Mouse (Mus musculus) kidney, postnatal 0 days (tissue): ENCODE data around the gene Gimap9. TPM values are rescaled to one million over a fixed set of nuclear protein-coding genes. Genes with fewer than 3 reads are reported as not detected.

Experiments
- ATAC-seq: fragments of 200-750 bp; cut with Nextera tagmentation; replicated peaks from 2 replicates; pipeline ENCODE4 v1.8.0; 2017; ENCODE audit warnings: low read depth, moderate number of reproducible peaks, moderate TSS enrichment, moderate library complexity; ENCODE audit not compliant: low FRiP score
- DNase-seq: peaks from one replicate; pipeline ENCODE4 v3.0.0-alpha.2; 2016; ENCODE audit warnings: low spot score
- H3K27ac ChIP-seq: fragments of 300-500 bp; sonication (generic); 2 replicates; pipeline ENCODE4 v1.5.1; 2014; ENCODE audit warnings: mild to moderate bottlenecking
- H3K27me3 ChIP-seq: fragments of 300-500 bp; sonication (generic); 2 replicates; pipeline ENCODE4 v1.6.1; 2014; ENCODE audit warnings: low read length, mixed read lengths; ENCODE audit not compliant: insufficient read depth
- H3K36me3 ChIP-seq: fragments of 300-500 bp; sonication (generic); 2 replicates; pipeline ENCODE4 v1.6.1; 2014; ENCODE audit warnings: low read length, mixed read lengths; ENCODE audit not compliant: insufficient read depth
- H3K4me1 ChIP-seq: fragments of 300-500 bp; sonication (generic); replicated peaks from 2 replicates; pipeline ENCODE4 v1.6.1; 2014; ENCODE audit warnings: antibody characterized with exemption, low read length, mixed read lengths; ENCODE audit not compliant: insufficient read depth
- H3K4me2 ChIP-seq: fragments of 300-500 bp; sonication (generic); 2 replicates; pipeline ENCODE4 v1.6.1; 2014; ENCODE audit warnings: mild to moderate bottlenecking, low read length, moderate library complexity, mixed read lengths
- H3K4me3 ChIP-seq: fragments of 300-500 bp; sonication (generic); replicated peaks from 2 replicates; pipeline ENCODE4 v1.5.1; 2014; ENCODE audit warnings: low read depth, low read length
- H3K9ac ChIP-seq: fragments of 300-500 bp; sonication (generic); 2 replicates; pipeline ENCODE4 v1.6.1; 2014; ENCODE audit warnings: low read depth, low read length
- H3K9me3 ChIP-seq: fragments of 300-500 bp; sonication (generic); replicated peaks from 2 replicates; pipeline ENCODE4 v1.6.1; 2016; ENCODE audit warnings: low read length, inconsistent platforms, mixed read lengths
- CTCF ChIP-seq: IDR thresholded peaks from 2 replicates; pipeline ENCODE4 v1.5.1; 2016; ENCODE audit warnings: antibody characterized with exemption, low read depth, mild to moderate bottlenecking, moderate library complexity
- WGBS: fragments of 180-500 bp; shearing (Covaris S2); extraction: QIAGEN DNeasy Blood & Tissue Kit; methylation state at CpG from one replicate; pipeline ENCODE4 v1.1.7; 2014; 5-methylcytosine and 5-hydroxymethylcytosine counted together
- polyA plus RNA-seq: library from polyadenylated mRNA; unstranded; fragments of >200 nt; fragmentation: Nextera tagmentation; extraction: Ambion mirVana; gene quantifications from 2 replicates; pipeline ENCODE4 v1.2.1, GENCODE M21; 2015

The Gimap9 gene
- polyA plus RNA-seq, 1 experiment from 2014 or later = 15.2 TPM

GRCm38 (mm10) chr6:48684319-48684718 lies 8.4 kb downstream of the Gimap9 start, which contains the start of gene Gimap4:
Gimap4 (plus strand) TSS chr6:48684549.
- ATAC-seq = no peak
- Histone ChIP-seq H3K4me1 (no peaks in the 10 kb centered on the region), H3K36me3 (no peaks in the 10 kb centered on the region), H3K9me3 (no peaks in the 10 kb centered on the region), H3K4me3 (peak within 1 kb of the TSS; percentile 9; the same call in 1 of the 2 replicates), H3K9ac (0 out of 2 replicates have a peak within 1 kb of the TSS, but pooled peaks have one; percentile 14), H3K27ac (peak within 1 kb of the TSS; percentile 56), H3K27me3 (no peaks in the 10 kb centered on the region), H3K4me2 (peak within 1 kb of the TSS; percentile 35)
- TF ChIP-seq CTCF = no peak
- WGBS = 50% methylated on average over 5 of the region's 5 CpGs
- no peak for DNase-seq

GRCm38 (mm10) chr6:48684806-48685205 lies 8.9 kb downstream of the Gimap9 start:
- 47% methylated on average over 4 of the region's 4 CpGs for WGBS
- ATAC-seq = no peak
- H3K4me1 ChIP-seq = no peaks in the 10 kb centered on the region
- H3K4me2 ChIP-seq = peak overlapping the region; percentile 35
- H3K9ac ChIP-seq = no peak overlapping the region
- DNase-seq = no peak
- no peaks in the 10 kb centered on the region for H3K36me3 ChIP-seq
- peak overlapping the region; percentile 56 for H3K27ac ChIP-seq
- no peaks in the 10 kb centered on the region for H3K9me3 ChIP-seq
- no peaks in the 10 kb centered on the region for H3K27me3 ChIP-seq
- peak overlapping the region; percentile 9; the same call in 1 of the 2 replicates for H3K4me3 ChIP-seq
- no peak for TF ChIP-seq CTCF

GRCm38 (mm10) chr6:48685251-48685650 lies 9.3 kb downstream of the Gimap9 start:
- 0 out of 2 replicates have a peak overlapping the region, but pooled peaks have one; percentile 9 for H3K4me3 ChIP-seq
- peak overlapping the region; percentile 56 for H3K27ac ChIP-seq
- H3K4me2 ChIP-seq = peak overlapping the region; percentile 35
- ATAC-seq = no peak
- DNase-seq = no peak
- no peak for TF ChIP-seq CTCF
- 79% methylated on average over 2 of the region's 2 CpGs for WGBS
- H3K27me3 ChIP-seq = no peaks in the 10 kb centered on the region
- H3K4me1 ChIP-seq = no peaks in the 10 kb centered on the region
- H3K36me3 ChIP-seq = no peaks in the 10 kb centered on the region
- H3K9ac ChIP-seq = 0 out of 2 replicates have a peak overlapping the region, but pooled peaks have one; percentile 14
- H3K9me3 ChIP-seq = no peaks in the 10 kb centered on the region

DNA sequence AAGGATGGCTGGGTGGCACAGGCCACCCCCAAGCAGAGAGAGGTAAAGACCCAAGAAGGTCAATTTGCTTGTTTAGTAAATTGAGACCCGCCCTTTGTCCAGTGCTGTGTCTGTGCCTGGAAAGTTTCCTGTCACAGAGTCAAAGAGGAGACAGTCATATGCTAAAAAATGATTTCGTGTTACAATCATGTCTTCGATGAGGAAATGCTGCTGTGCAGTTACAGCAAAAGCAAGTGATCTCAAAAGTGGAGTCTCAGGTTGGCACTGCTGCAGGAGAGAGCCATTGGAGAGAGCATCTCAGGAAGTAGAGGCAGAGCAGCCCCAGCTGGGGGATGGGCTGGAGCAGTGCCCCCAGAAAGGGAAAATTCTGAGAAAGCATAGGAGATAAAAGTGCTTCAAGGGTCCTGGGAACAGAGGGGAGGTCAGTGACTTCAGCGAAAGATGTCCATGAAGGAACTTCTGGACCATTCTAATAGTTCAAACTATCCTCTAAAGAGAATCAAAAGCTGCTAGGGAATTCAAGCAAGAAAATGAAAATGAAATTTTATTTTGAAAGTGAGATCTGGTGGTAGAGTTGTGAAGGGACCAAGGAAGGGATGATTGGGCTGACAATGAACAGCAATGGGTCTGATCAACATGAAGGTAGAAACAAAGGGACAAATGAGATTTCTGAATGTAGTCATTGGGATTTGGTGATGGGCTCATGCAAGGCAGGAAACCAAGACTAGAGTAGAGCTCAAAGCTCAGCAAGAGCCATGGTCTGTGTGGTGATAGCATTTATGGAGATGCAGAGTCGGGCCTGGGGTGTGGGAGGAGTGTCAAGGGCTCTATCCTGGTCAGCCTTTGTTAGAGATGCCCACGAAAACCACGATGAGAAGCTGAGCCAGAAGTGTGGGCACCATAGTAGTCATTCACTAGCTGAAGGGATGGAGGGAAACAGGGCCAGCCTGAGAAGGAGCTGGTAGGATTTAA lies 10.1 kb downstream of the Gimap9 start:
- no peak for DNase-seq
- no peak overlapping the region for H3K4me3 ChIP-seq
- no peaks in the 10 kb centered on the region for H3K9me3 ChIP-seq
- H3K4me2 ChIP-seq = peak overlapping the region; percentile 35
- 0 out of 2 replicates have a peak overlapping the region, but pooled peaks have one; percentile 14 for H3K9ac ChIP-seq
- H3K27me3 ChIP-seq = no peaks in the 10 kb centered on the region
- H3K27ac ChIP-seq = no peak overlapping the region
- no peak for TF ChIP-seq CTCF
- ATAC-seq = no peak
- H3K36me3 ChIP-seq = no peaks in the 10 kb centered on the region
- H3K4me1 ChIP-seq = no peaks in the 10 kb centered on the region
- 71% methylated on average over 7 of the region's 7 CpGs for WGBS

DNA sequence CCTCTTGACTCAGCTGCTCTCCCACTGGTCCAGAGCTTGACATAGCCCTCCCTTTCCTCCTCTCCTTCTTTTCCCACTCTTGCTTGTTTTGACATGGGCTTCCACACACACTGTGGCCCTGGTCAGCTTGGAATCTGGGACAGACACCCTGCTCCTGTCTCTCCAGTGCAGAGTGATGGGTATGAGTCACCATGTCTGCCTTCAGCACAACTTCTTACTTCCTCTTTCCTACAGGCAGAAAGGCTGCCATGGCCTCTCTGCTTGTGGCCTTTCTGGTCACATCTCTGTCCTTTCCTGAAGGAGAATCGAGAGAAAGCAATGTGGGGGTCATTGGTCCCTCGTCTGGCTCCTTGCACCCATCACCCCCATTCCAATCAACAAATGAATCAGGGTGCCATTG lies 11.1 kb downstream of the Gimap9 start:
- no peaks in the 10 kb centered on the region for H3K9me3 ChIP-seq
- H3K27ac ChIP-seq = no peak overlapping the region
- ATAC-seq (no peak), DNase-seq (no peak)
- H3K27me3 ChIP-seq = no peaks in the 10 kb centered on the region
- H3K4me3 ChIP-seq = no peak overlapping the region
- WGBS = 78% methylated on average over 2 of the region's 2 CpGs
- H3K36me3 ChIP-seq = no peaks in the 10 kb centered on the region
- H3K9ac ChIP-seq = no peak overlapping the region
- H3K4me1 ChIP-seq = no peaks in the 10 kb centered on the region
- H3K4me2 ChIP-seq = 0 out of 2 replicates have a peak overlapping the region, but pooled peaks have one; percentile 35
- TF ChIP-seq CTCF = no peak

- TF ChIP-seq CTCF = no peak
- Histone ChIP-seq H3K9me3 (no peaks in the 10 kb centered on the region), H3K27ac (no peak overlapping the region), H3K4me2 (no peak overlapping the region), H3K9ac (no peak overlapping the region), H3K36me3 (no peaks in the 10 kb centered on the region), H3K4me1 (no peaks in the 10 kb centered on the region), H3K27me3 (no peaks in the 10 kb centered on the region), H3K4me3 (no peak overlapping the region)
- 60% methylated on average over 2 of the region's 2 CpGs for WGBS
- ATAC-seq (no peak), DNase-seq (no peak)
Observed at GRCm38 (mm10) chr6:48689320-48689719, 13.4 kb downstream of the Gimap9 start.
